Mouse (Mus musculus): ENCODE results near the gene Cby1. TPM values are rescaled to one million over a fixed set of nuclear protein-coding genes. Genes with fewer than 3 reads are reported as not detected.

Cby1 gene
- polyA plus RNA-seq, 1 experiment from 2014 or later: 84.2 TPM

DNA sequence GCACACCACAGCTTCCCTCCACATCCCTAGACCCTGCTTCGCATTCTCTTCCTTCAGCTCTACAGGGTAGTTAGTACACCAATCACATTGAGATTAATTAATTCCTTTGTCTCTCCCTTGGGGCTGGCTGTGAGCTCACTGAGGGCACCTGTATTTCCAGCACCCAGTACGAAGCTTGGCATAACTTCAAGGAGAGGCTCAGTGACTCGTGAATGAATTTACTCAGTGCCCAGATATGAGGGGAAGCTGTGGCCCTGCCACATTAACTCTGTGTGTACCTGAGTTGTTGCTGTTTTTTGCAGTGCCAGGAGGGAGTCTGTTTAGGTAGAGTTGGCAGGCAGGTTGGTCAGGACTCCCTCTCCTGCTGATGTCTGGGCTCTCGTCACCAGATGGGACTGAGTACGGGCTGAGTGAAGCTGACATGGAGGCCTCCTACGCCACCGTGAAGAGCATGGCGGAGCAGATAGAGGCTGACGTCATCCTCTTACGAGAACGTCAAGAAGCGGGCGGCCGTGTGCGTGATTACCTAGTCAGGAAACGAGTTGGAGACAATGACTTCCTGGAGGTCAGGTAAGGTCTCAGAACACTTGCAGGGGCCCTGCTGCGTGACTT lies 47.7 kb downstream of the Cby1 start:
- WGBS: 91% methylated on average over 17 of the region's 17 CpGs
- Histone ChIP-seq H3K27ac (replicated peaks; ENCODE audit: low read depth, low read length) (no peak overlapping the region), H3K9ac (replicated peaks; ENCODE audit: low read length) (no peak overlapping the region), H3K36me3 (ENCODE audit: control insufficient read depth, insufficient read depth, low read length) (peaks cover 47% of the 10 kb centered on the region), H3K27me3 (ENCODE audit: control insufficient read depth, insufficient read depth, low read length) (no peaks in the 10 kb centered on the region), H3K4me3 (replicated peaks; ENCODE audit: low read depth, low read length) (no peak overlapping the region), H3K4me2 (ENCODE audit: low read length) (no peak overlapping the region), H3K9me3 (ENCODE audit: control insufficient read depth, low read length) (no peaks in the 10 kb centered on the region), H3K4me1 (ENCODE audit: control insufficient read depth, insufficient read depth, low read length) (no peaks in the 10 kb centered on the region)
- DNase-seq: no peak
- ATAC-seq (ENCODE audit: low FRiP score, low TSS enrichment): no peak

DNA sequence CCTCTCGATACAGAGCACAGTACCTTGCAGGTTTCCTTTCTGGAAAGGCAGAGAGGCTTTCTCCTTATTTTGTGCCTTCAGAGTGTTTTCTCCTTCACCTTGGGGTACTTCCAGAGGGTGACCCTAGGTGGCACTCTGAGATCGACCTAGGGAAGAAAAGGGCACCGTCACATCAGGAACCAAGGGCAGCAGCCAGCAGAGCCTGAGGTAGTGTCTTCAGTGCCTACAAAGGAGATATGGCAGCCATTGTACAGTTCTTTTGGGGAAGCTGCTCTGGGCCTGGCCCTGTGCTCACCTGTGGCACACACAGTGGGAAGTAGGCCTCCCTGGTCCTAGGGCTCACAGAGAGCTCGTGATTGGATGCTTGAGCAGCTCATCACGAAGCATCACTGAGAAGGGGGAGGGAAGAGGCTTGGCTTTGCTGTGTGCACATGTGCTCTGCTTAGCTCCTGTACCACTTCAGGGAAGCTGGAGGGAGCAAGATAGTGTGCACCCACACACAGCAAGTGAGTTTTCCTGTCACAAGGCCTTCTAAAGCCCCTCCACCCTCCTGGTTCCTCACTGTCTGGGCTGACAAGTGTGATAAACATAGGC lies 49.3 kb downstream of the Cby1 start:
- Histone ChIP-seq H3K4me2 (ENCODE audit: low read length) (no peak overlapping the region), H3K36me3 (ENCODE audit: control insufficient read depth, insufficient read depth, low read length) (peaks cover 62% of the 10 kb centered on the region), H3K4me1 (ENCODE audit: control insufficient read depth, insufficient read depth, low read length) (no peaks in the 10 kb centered on the region), H3K27me3 (ENCODE audit: control insufficient read depth, insufficient read depth, low read length) (no peaks in the 10 kb centered on the region), H3K27ac (replicated peaks; ENCODE audit: low read depth, low read length) (no peak overlapping the region), H3K4me3 (replicated peaks; ENCODE audit: low read depth, low read length) (no peak overlapping the region), H3K9ac (replicated peaks; ENCODE audit: low read length) (no peak overlapping the region), H3K9me3 (ENCODE audit: control insufficient read depth, low read length) (no peaks in the 10 kb centered on the region)
- WGBS: 91% methylated on average over 5 of the region's 5 CpGs
- ATAC-seq (ENCODE audit: low FRiP score, low TSS enrichment) (no peak), DNase-seq (no peak)

DNA sequence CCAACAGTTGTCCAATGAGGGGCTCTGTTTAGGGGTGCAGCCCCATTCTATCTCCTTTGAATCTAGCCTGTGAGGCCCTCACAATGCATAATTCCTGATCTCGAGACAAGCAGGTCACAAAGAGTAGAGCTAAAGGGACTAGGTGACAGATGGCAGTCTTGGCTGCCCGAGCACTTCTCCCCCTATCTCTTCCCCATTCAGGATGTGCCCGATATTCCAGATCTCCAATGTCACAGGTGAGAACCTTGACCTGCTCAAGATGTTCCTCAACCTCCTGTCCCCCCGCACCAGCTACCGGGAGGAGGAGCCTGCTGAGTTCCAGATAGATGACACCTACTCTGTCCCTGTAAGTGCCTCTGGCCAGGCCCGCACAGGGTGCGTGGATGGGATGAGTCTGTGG lies 56.6 kb downstream of the Cby1 start:
- 98% methylated on average over 7 of the region's 7 CpGs for WGBS
- Histone ChIP-seq H3K4me2 (ENCODE audit: low read length) (no peak overlapping the region), H3K4me3 (replicated peaks; ENCODE audit: low read depth, low read length) (no peak overlapping the region), H3K4me1 (ENCODE audit: control insufficient read depth, insufficient read depth, low read length) (no peaks in the 10 kb centered on the region), H3K36me3 (ENCODE audit: control insufficient read depth, insufficient read depth, low read length) (peaks cover 95% of the 10 kb centered on the region), H3K27me3 (ENCODE audit: control insufficient read depth, insufficient read depth, low read length) (no peaks in the 10 kb centered on the region), H3K9me3 (ENCODE audit: control insufficient read depth, low read length) (no peaks in the 10 kb centered on the region), H3K9ac (replicated peaks; ENCODE audit: low read length) (no peak overlapping the region), H3K27ac (replicated peaks; ENCODE audit: low read depth, low read length) (no peak overlapping the region)
- DNase-seq (no peak), ATAC-seq (ENCODE audit: low FRiP score, low TSS enrichment) (no peak)

DNA sequence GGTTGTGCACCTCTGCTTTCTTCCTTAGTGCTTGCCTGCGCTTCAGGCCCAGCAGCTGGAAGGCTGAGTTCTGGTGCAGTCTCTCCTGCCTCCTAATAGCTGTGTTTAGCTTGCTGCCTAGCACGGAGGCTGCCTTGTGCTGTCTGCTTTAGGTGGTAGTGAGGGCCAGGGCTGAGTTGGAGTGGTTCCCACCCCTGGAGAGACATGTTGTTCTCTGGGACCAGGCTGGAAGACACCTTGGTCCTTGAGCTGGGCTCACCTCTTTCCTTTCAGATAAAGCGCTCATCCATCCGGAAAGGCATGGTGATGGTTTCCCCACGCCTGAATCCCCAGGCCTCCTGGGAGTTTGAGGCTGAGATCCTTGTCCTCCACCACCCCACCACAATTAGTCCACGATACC lies 57.7 kb downstream of the Cby1 start:
- H3K27me3 ChIP-seq (ENCODE audit: control insufficient read depth, insufficient read depth, low read length): no peaks in the 10 kb centered on the region
- no peak overlapping the region for H3K27ac ChIP-seq (replicated peaks; ENCODE audit: low read depth, low read length)
- whole genome bisulfite sequencing: 89% methylated on average over 6 of the region's 6 CpGs
- H3K4me2 ChIP-seq (ENCODE audit: low read length): no peak overlapping the region
- peaks cover 92% of the 10 kb centered on the region for H3K36me3 ChIP-seq (ENCODE audit: control insufficient read depth, insufficient read depth, low read length)
- no peaks in the 10 kb centered on the region for H3K9me3 ChIP-seq (ENCODE audit: control insufficient read depth, low read length)
- ATAC-seq (ENCODE audit: low FRiP score, low TSS enrichment): no peak
- H3K4me3 ChIP-seq (replicated peaks; ENCODE audit: low read depth, low read length): no peak overlapping the region
- no peak overlapping the region for H3K9ac ChIP-seq (replicated peaks; ENCODE audit: low read length)
- no peaks in the 10 kb centered on the region for H3K4me1 ChIP-seq (ENCODE audit: control insufficient read depth, insufficient read depth, low read length)
- DNase-seq: no peak

Other genes with a start within 250 kb of the Cby1 start
- 225 and 226 TPM in 2 replicates for gene Csnk1e, start 203.6 kb upstream of the Cby1 start, polyA plus RNA-seq (2014; fragmentation: Nextera tagmentation; extraction: Ambion mirVana)
- gene Kcnj4, start 154.0 kb upstream of the Cby1 start, polyA plus RNA-seq (2014; fragmentation: Nextera tagmentation; extraction: Ambion mirVana): 0.23 TPM in 1 of 2 replicates, not detected in the other
- gene Kdelr3, start 142.8 kb upstream of the Cby1 start, polyA plus RNA-seq (2014; fragmentation: Nextera tagmentation; extraction: Ambion mirVana): 5.4 and 7.1 TPM in 2 replicates
- gene Ddx17, start 112.5 kb upstream of the Cby1 start, polyA plus RNA-seq (2014; fragmentation: Nextera tagmentation; extraction: Ambion mirVana): 115 and 137 TPM in 2 replicates
- gene Dmc1, start 54.1 kb upstream of the Cby1 start, polyA plus RNA-seq (2014; fragmentation: Nextera tagmentation; extraction: Ambion mirVana): 0.38 and 0.75 TPM in 2 replicates
- 6.9 TPM in 2 replicates for gene Fam227a, start 243 bp upstream of the Cby1 start, polyA plus RNA-seq (2014; fragmentation: Nextera tagmentation; extraction: Ambion mirVana)
- 237 and 259 TPM in 2 replicates for gene Tomm22, start 11.7 kb downstream of the Cby1 start, polyA plus RNA-seq (2014; fragmentation: Nextera tagmentation; extraction: Ambion mirVana)
- 16.2 and 23.9 TPM in 2 replicates for gene Josd1, start 28.7 kb downstream of the Cby1 start, polyA plus RNA-seq (2014; fragmentation: Nextera tagmentation; extraction: Ambion mirVana)
- gene Gtpbp1, start 31.6 kb downstream of the Cby1 start, polyA plus RNA-seq (2014; fragmentation: Nextera tagmentation; extraction: Ambion mirVana): 42.5 and 49.5 TPM in 2 replicates
- gene Sun2, start 83.3 kb downstream of the Cby1 start, polyA plus RNA-seq (2014; fragmentation: Nextera tagmentation; extraction: Ambion mirVana): 7.2 and 7.8 TPM in 2 replicates
- gene Dnal4, start 118.7 kb downstream of the Cby1 start, polyA plus RNA-seq (2014; fragmentation: Nextera tagmentation; extraction: Ambion mirVana): 77.8 and 83.8 TPM in 2 replicates
- 17.8 and 42.5 TPM in 2 replicates for gene Nptxr, start 145.6 kb downstream of the Cby1 start, polyA plus RNA-seq (2014; fragmentation: Nextera tagmentation; extraction: Ambion mirVana)
- 0.26 TPM in 1 of 2 replicates, not detected in the other for gene Npcd, start 175.0 kb downstream of the Cby1 start, polyA plus RNA-seq (2014; fragmentation: Nextera tagmentation; extraction: Ambion mirVana)
- 46.7 and 52.1 TPM in 2 replicates for gene Cbx6, start 175.5 kb downstream of the Cby1 start, polyA plus RNA-seq (2014; fragmentation: Nextera tagmentation; extraction: Ambion mirVana)
- 0.92 and 5.0 TPM in 2 replicates for gene Apobec3, start 232.5 kb downstream of the Cby1 start, polyA plus RNA-seq (2014; fragmentation: Nextera tagmentation; extraction: Ambion mirVana)